Comparison of ENCODE assay signal across 8 mouse cellular contexts in the genomic region with DNA sequence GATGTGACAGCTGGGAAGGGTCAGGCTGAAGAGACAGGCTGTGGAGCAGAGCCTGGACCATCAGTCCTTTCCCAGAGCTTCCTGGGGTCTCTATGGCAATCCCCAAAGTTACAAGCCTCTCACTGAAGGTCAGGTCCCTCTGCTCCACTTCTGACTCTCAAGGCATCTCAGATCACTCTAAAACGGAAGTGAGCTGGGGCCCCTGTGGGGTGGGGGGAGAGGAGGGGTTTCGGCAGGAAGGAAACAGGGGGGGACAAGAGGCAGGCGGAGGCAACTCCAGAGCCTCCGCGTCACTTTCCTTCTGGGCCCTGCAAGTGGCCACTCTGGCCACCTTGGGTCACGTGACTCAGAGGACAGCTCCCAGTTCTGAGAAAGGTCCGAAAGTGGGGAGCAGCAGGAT. TPM values are rescaled to one million over a fixed set of nuclear protein-coding genes. Genes with fewer than 3 reads are reported as not detected.
DNase-seq lines count a peak whose midpoint lies in the region; ATAC-seq and TF ChIP-seq lines count a peak whose summit lies in the region.

No protein-coding gene starts in this region.

- TF ChIP-seq CTCF in spleen, adult 2 months (IDR thresholded peaks at IDR 0.05; ENCODE audit: extremely low read depth, insufficient read depth, insufficient read length, insufficient replicate concordance): no peak

- TF ChIP-seq POLR2A in spleen, adult 2 months (IDR thresholded peaks at IDR 0.05; ENCODE audit: low read depth, low read length): peak; percentile 72

- DNase-seq in midbrain, embryonic 11.5 days (ENCODE audit: low spot score, missing footprints): peak; percentile 78
- peak; percentile 55 for DNase-seq in intestine, embryonic 14.5 days (ENCODE audit: low spot score)
- DNase-seq in spleen, adult 2 months (ENCODE audit: low read depth in 1 of 2, low spot score in 2 of 2): peak in 1 of 2 experiments; percentile 78
- no peak for DNase-seq in urinary bladder, adult 18-20 months (ENCODE audit: low spot score in 2 of 2)
- DNase-seq in adrenal gland, postnatal 10 days: no peak
- no peak for DNase-seq in cerebellum, adult 9-11 months

- 0 out of 2 replicates have a peak, but pooled peaks cover 2% of the 10 kb centered on the region for H3K36me3 ChIP-seq in midbrain, embryonic 11.5 days (ENCODE audit: control insufficient read depth, insufficient read depth, low read length)
- H3K36me3 ChIP-seq in midbrain, embryonic 13.5 days: peaks cover 45% of the 10 kb centered on the region
- peaks cover 40% of the 10 kb centered on the region for H3K36me3 ChIP-seq in intestine, embryonic 14.5 days (ENCODE audit: control insufficient read depth, insufficient read depth, low read length)
- peaks cover 19% of the 10 kb centered on the region for H3K36me3 ChIP-seq in liver, embryonic 15.5 days (replicated peaks)
- H3K36me3 ChIP-seq in spleen, adult 2 months (ENCODE audit: control insufficient read depth, insufficient read depth, low read length): peaks cover 7% of the 10 kb centered on the region; the same call in 1 of the 2 replicates

- no peaks in the 10 kb centered on the region for H3K9me3 ChIP-seq in midbrain, embryonic 11.5 days (ENCODE audit: control insufficient read depth, low read length)
- no peaks in the 10 kb centered on the region for H3K9me3 ChIP-seq in midbrain, embryonic 13.5 days
- no peaks in the 10 kb centered on the region for H3K9me3 ChIP-seq in intestine, embryonic 14.5 days (ENCODE audit: control insufficient read depth, low read length)
- H3K9me3 ChIP-seq in liver, embryonic 15.5 days (replicated peaks): no peaks in the 10 kb centered on the region

- no peak overlapping the region for H3K27ac ChIP-seq in midbrain, embryonic 11.5 days (ENCODE audit: low read depth, low read length)
- no peak overlapping the region for H3K27ac ChIP-seq in midbrain, embryonic 13.5 days
- H3K27ac ChIP-seq in intestine, embryonic 14.5 days (ENCODE audit: low read depth): peak overlapping the region; percentile 80
- H3K27ac ChIP-seq in liver, embryonic 15.5 days (replicated peaks): peak overlapping the region; percentile 68
- peak overlapping the region; percentile 92 for H3K27ac ChIP-seq in spleen, adult 2 months (ENCODE audit: insufficient read depth, low read length)

- ATAC-seq in midbrain, embryonic 11.5 days (ENCODE audit: low FRiP score): no peak
- ATAC-seq in midbrain, embryonic 13.5 days: no peak
- no peak for ATAC-seq in intestine, embryonic 14.5 days (replicated peaks; ENCODE audit: low FRiP score, low TSS enrichment, low read depth)
- 0 out of 2 replicates have a peak, but pooled peaks have one; percentile 23 for ATAC-seq in liver, embryonic 15.5 days (ENCODE audit: insufficient read depth)

- no peaks in the 10 kb centered on the region for H3K27me3 ChIP-seq in midbrain, embryonic 11.5 days (ENCODE audit: control insufficient read depth, insufficient read depth, low read length)
- H3K27me3 ChIP-seq in midbrain, embryonic 13.5 days: no peaks in the 10 kb centered on the region
- H3K27me3 ChIP-seq in intestine, embryonic 14.5 days (replicated peaks; ENCODE audit: control insufficient read depth, insufficient read depth, low read length): no peaks in the 10 kb centered on the region
- H3K27me3 ChIP-seq in liver, embryonic 15.5 days: no peaks in the 10 kb centered on the region
- H3K27me3 ChIP-seq in spleen, adult 2 months (ENCODE audit: control insufficient read depth, insufficient read depth, low read length): no peaks in the 10 kb centered on the region

- no peak overlapping the region for H3K4me2 ChIP-seq in midbrain, embryonic 11.5 days
- no peak overlapping the region for H3K4me2 ChIP-seq in midbrain, embryonic 13.5 days (replicated peaks)
- peak overlapping the region; percentile 20 for H3K4me2 ChIP-seq in intestine, embryonic 14.5 days (ENCODE audit: low read length)
- peak overlapping the region; percentile 30 for H3K4me2 ChIP-seq in liver, embryonic 15.5 days

- 46% methylated on average over 7 of the region's 7 CpGs for WGBS in midbrain, embryonic 11.5 days
- 47% methylated on average over 7 of the region's 7 CpGs for WGBS in midbrain, embryonic 13.5 days
- WGBS in intestine, embryonic 14.5 days: 37% methylated on average over 7 of the region's 7 CpGs
- WGBS in liver, embryonic 15.5 days (ENCODE audit: insufficient replicate concordance): 4% methylated on average over 7 of the region's 7 CpGs
- 0% methylated on average over 7 of the region's 7 CpGs for WGBS in spleen, adult 2 months

- H3K4me3 ChIP-seq in midbrain, embryonic 11.5 days (ENCODE audit: low read depth, low read length): no peak overlapping the region
- H3K4me3 ChIP-seq in midbrain, embryonic 13.5 days (replicated peaks): no peak overlapping the region
- H3K4me3 ChIP-seq in intestine, embryonic 14.5 days (ENCODE audit: low read depth, low read length): no peak overlapping the region
- no peak overlapping the region; the same call in 1 of the 2 replicates for H3K4me3 ChIP-seq in liver, embryonic 15.5 days (replicated peaks)
- peak overlapping the region; percentile 65 for H3K4me3 ChIP-seq in spleen, adult 2 months (ENCODE audit: extremely low read depth, insufficient read depth, insufficient read length)

- H3K9ac ChIP-seq in midbrain, embryonic 11.5 days (ENCODE audit: low read length): no peak overlapping the region
- no peak overlapping the region for H3K9ac ChIP-seq in midbrain, embryonic 13.5 days (replicated peaks)
- 0 out of 2 replicates have a peak overlapping the region, but pooled peaks have one; percentile 13 for H3K9ac ChIP-seq in intestine, embryonic 14.5 days (ENCODE audit: low read length)
- H3K9ac ChIP-seq in liver, embryonic 15.5 days: no peak overlapping the region

- no peaks in the 10 kb centered on the region; the same call in 1 of the 2 replicates for H3K4me1 ChIP-seq in midbrain, embryonic 11.5 days (ENCODE audit: control insufficient read depth, insufficient read depth, low read length)
- no peaks in the 10 kb centered on the region for H3K4me1 ChIP-seq in midbrain, embryonic 13.5 days (replicated peaks)
- H3K4me1 ChIP-seq in intestine, embryonic 14.5 days (replicated peaks; ENCODE audit: control insufficient read depth, insufficient read depth, low read length): peaks cover 14% of the 10 kb centered on the region; the same call in 1 of the 2 replicates
- H3K4me1 ChIP-seq in liver, embryonic 15.5 days (replicated peaks): peaks cover 31% of the 10 kb centered on the region
- H3K4me1 ChIP-seq in spleen, adult 2 months (ENCODE audit: control insufficient read depth, insufficient read depth, insufficient read length): peaks cover 19% of the 10 kb centered on the region; the same call in 1 of the 2 replicates

RNA-seq across cellular contexts. Expression of a gene that starts 38.6 kb away (rescaled TPM):
- 5.4 and 6.7 TPM in 2 replicates for polyA plus RNA-seq in midbrain, embryonic 11.5 days (2014; fragmentation: Nextera tagmentation; extraction: Ambion mirVana)
- 4.2 and 4.7 TPM in 2 replicates for polyA plus RNA-seq in midbrain, embryonic 13.5 days (2015; fragmentation: Nextera tagmentation; extraction: Ambion mirVana)
- 47.7 and 52.9 TPM in 2 replicates for polyA plus RNA-seq in intestine, embryonic 14.5 days (2014; fragmentation: Nextera tagmentation; extraction: Ambion mirVana)
- 154 and 177 TPM in 2 replicates for polyA plus RNA-seq in liver, embryonic 15.5 days (2015; fragmentation: Nextera tagmentation; extraction: Ambion mirVana)
- 103 and 113 TPM in 2 replicates for polyA plus RNA-seq in spleen, adult 2 months (2012; rRNA removed)
- 100 to 1,000 TPM in 1 of 2 experiments, 10 to 100 TPM in 1; 67.1 to 118 TPM for total RNA-seq in adrenal gland, postnatal 10 days (2021)

Comparison
In these comparisons a context has a peak if more than half of its experiments do, and no peak if none do; other contexts are left out.
1. DNase-seq: peak in midbrain, embryonic 11.5 days (single experiment) and intestine, embryonic 14.5 days (single experiment); none in urinary bladder, adult 18-20 months (0 of 2), adrenal gland, postnatal 10 days (single experiment) and cerebellum, adult 9-11 months (single experiment).
2. H3K27ac ChIP-seq: peak in intestine, embryonic 14.5 days (single experiment), liver, embryonic 15.5 days (single experiment) and spleen, adult 2 months (single experiment); none in midbrain, embryonic 11.5 days (single experiment) and midbrain, embryonic 13.5 days (single experiment).
3. H3K4me2 ChIP-seq: peak in intestine, embryonic 14.5 days (single experiment) and liver, embryonic 15.5 days (single experiment); none in midbrain, embryonic 11.5 days (single experiment) and midbrain, embryonic 13.5 days (single experiment).